Mouse (Mus musculus) stomach, postnatal 0 days (tissue): ENCODE data around the gene Car14.

Experiments used
- CTCF ChIP-seq: IDR thresholded peaks from 2 replicates; pipeline ENCODE4 v1.5.1; 2016; ENCODE audit warnings: antibody characterized with exemption, low read depth, mild to moderate bottlenecking, moderate library complexity
- EP300 ChIP-seq: optimal IDR thresholded peaks from 2 replicates; pipeline ENCODE3; 2016; ENCODE audit warnings: antibody characterized with exemption

GRCm38 (mm10) chr3:95865050-95865449, 39.4 kb downstream of the Car14 start:
- TF ChIP-seq CTCF (no peak), EP300 (no peak)
